Mouse (Mus musculus) brain, embryonic 14.5 days (tissue): ENCODE results near the gene Zfp316. TPM values are rescaled to one million over a fixed set of nuclear protein-coding genes. Genes with fewer than 3 reads are reported as not detected.

Experiments used
- DNase-seq: peaks from one replicate; pipeline ENCODE4 v3.0.0-alpha.2; 2011; ENCODE audit warnings: low read depth
- CTCF ChIP-seq: fragments of 200-500 bp; IDR thresholded peaks from 2 replicates; pipeline ENCODE4 v1.5.1; 2012; ENCODE audit warnings: inconsistent platforms, mild to moderate bottlenecking, moderate library complexity, borderline replicate concordance; ENCODE audit not compliant: insufficient read depth, insufficient read length; ENCODE audit errors: extremely low read depth
- POLR2A ChIP-seq: fragments of 200-500 bp; IDR thresholded peaks from 2 replicates; pipeline ENCODE4 v1.6.1; 2012; ENCODE audit warnings: mild to moderate bottlenecking, inconsistent platforms, borderline replicate concordance; ENCODE audit not compliant: poor library complexity, insufficient read depth, insufficient read length, severe bottlenecking; ENCODE audit errors: extremely low read depth
- polyA plus RNA-seq: library from polyadenylated mRNA; depleted of rRNA; stranded (reverse); fragments of >200 nt; gene quantifications from 2 replicates; pipeline ENCODE4 v1.2.3, GENCODE M21; 2012; rRNA removed

The Zfp316 gene
- polyA plus RNA-seq = 19.4 and 31.7 TPM in 2 replicates

GRCm38 (mm10) chr5:143269363-143270150 is at the start of gene Zfp316:
Zfp316 (minus strand) TSS chr5:143270022.
- peak; percentile 88 for DNase-seq
- no peak for TF ChIP-seq CTCF
- peak; percentile 88 for TF ChIP-seq POLR2A

GRCm38 (mm10) chr5:143317288-143317610 is 47.4 kb upstream of the Zfp316 start:
- no peak for DNase-seq
- TF ChIP-seq CTCF = no peak
- TF ChIP-seq POLR2A = no peak

- TF ChIP-seq CTCF (no peak), POLR2A (no peak)
- DNase-seq = no peak
These were observed 46.9 kb upstream of the Zfp316 start for GRCm38 (mm10) chr5:143316605-143317287.

GRCm38 (mm10) chr5:143315514-143315888 is 45.7 kb upstream of the Zfp316 start:
- DNase-seq = no peak
- no peak for TF ChIP-seq CTCF
- no peak for TF ChIP-seq POLR2A

GRCm38 (mm10) chr5:143314730-143315513 is 45.1 kb upstream of the Zfp316 start, which contains the start of gene E130309D02Rik:
E130309D02Rik (minus strand) TSS chr5:143315360.
- TF ChIP-seq CTCF = peak; percentile 86
- peak; percentile 98 for TF ChIP-seq POLR2A

GRCm38 (mm10) chr5:143314183-143314729 is 44.4 kb upstream of the Zfp316 start:
- TF ChIP-seq CTCF (no peak), POLR2A (no peak)
- DNase-seq = peak; percentile 61

More at GRCm38 (mm10) chr5:143314730-143315513, 45.1 kb upstream of the Zfp316 start, which contains the start of gene E130309D02Rik:
- peak; percentile 92 for DNase-seq

- TF ChIP-seq CTCF = peak; percentile 81
- no peak for TF ChIP-seq POLR2A
- peak; percentile 79 for DNase-seq
These were observed 42.1 kb upstream of the Zfp316 start for GRCm38 (mm10) chr5:143311886-143312285.

GRCm38 (mm10) chr5:143309916-143310315 is 40.1 kb upstream of the Zfp316 start:
- TF ChIP-seq CTCF = no peak
- TF ChIP-seq POLR2A = no peak
- DNase-seq = no peak

GRCm38 (mm10) chr5:143308825-143309224 is 39.0 kb upstream of the Zfp316 start:
- no peak for TF ChIP-seq CTCF
- no peak for TF ChIP-seq POLR2A
- DNase-seq = no peak

GRCm38 (mm10) chr5:143304251-143304650 is 34.4 kb upstream of the Zfp316 start:
- TF ChIP-seq POLR2A = no peak
- TF ChIP-seq CTCF = no peak
- DNase-seq = no peak

- no peak for DNase-seq
- peak; percentile 35; the same call in 1 of the 2 replicates for TF ChIP-seq CTCF
- no peak for TF ChIP-seq POLR2A
These were observed 31.5 kb upstream of the Zfp316 start for GRCm38 (mm10) chr5:143301296-143301695.
